Mouse (Mus musculus): ENCODE data around the gene Hist1h2bn.
"Not testable (repeated sequence)": the region's sequence is repeated elsewhere in the genome, so short reads cannot be mapped to it uniquely, and the experiment has no call there.

DNA sequence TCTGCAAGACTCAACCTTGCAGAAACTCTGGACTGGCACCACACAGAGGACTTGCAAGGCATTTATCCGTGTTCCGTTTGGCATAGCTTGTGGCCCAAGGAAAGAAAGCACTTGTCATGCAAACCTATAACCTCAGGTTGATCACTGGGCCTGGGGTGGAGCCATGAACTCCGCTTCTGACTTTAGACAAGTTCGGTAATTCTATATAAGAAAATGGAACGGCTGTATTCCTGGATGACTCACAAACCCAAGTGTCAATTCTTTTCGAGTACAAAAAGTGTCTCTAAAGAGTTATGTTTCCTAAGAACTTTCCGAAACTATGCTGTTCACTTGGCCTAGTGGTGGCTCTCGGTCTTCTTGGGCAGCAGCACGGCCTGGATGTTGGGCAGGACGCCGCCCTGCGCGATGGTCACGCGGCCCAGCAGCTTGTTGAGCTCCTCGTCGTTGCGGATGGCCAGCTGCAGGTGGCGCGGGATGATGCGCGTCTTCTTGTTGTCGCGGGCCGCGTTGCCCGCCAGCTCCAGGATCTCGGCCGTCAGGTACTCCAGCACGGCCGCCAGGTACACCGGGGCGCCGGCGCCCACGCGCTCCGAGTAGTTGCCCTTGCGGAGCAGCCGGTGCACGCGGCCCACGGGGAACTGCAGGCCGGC, 32.7 kb upstream of the Hist1h2bn start:
- peak; percentile 43 for TF ChIP-seq POLR2A (IDR thresholded peaks at IDR 0.05; ENCODE audit: insufficient read length, low read depth)
- TF ChIP-seq MYOG (IDR thresholded peaks at IDR 0.05; ENCODE audit: control insufficient read depth in 1 of 3, insufficient read depth in 1 of 3, insufficient read length in 2 of 3, low read depth in 2 of 3); USF1 (IDR thresholded peaks at IDR 0.05; ENCODE audit: low read depth); CEBPB (IDR thresholded peaks at IDR 0.05; ENCODE audit: insufficient read depth, poor library complexity, severe bottlenecking); TCF12 (IDR thresholded peaks at IDR 0.05; ENCODE audit: insufficient read depth, poor library complexity, severe bottlenecking); MAX (IDR thresholded peaks at IDR 0.05; ENCODE audit: low read depth); MYOD1 (IDR thresholded peaks at IDR 0.05; ENCODE audit: control insufficient read depth in 1 of 3, insufficient read length in 2 of 3, low read depth in 2 of 3); E2F4 (IDR thresholded peaks at IDR 0.05; ENCODE audit: insufficient read depth); TCF3 (IDR thresholded peaks at IDR 0.05; ENCODE audit: insufficient read length, low read depth): not testable (repeated sequence)
- TF ChIP-seq POLR2AphosphoS2 (IDR thresholded peaks at IDR 0.05; ENCODE audit: insufficient read length, low read depth): peak; percentile 32
